Mouse (Mus musculus): Measurements from ENCODE around the gene Atp8b4. TPM values are rescaled to one million over a fixed set of nuclear protein-coding genes. Genes with fewer than 3 reads are reported as not detected.

Atp8b4 gene
- polyA plus RNA-seq, 1 experiment: 0.97 TPM

DNA sequence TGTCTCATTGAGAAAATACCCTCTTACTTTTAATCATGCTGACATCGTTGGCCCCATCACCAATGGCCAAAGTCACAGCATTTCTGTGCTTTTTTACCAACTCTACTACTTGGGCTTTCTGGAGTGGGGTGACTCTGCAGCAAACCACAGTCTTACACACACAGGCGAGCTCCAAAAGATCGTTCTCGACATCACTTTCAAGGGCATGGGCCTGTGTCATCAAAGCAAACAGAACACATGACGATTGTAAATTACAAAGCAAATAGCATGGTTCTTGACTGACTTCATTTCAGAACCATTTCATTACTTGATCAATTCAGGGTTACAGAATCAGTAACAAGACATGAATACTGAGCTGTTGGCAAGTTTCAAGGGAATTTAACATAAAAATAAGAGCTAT is 141.7 kb downstream of the Atp8b4 start:
- no peak overlapping the region for H3K27ac ChIP-seq (ENCODE audit: insufficient read depth, low read depth, low read length)
- TF ChIP-seq CTCF (conservative IDR thresholded peaks at IDR 0.05; ENCODE audit: insufficient read depth, insufficient read length, low read depth, low read length) (no peak), POLR2A (IDR thresholded peaks at IDR 0.05; ENCODE audit: low read depth, low read length) (no peak)
- H3K27me3 ChIP-seq (replicated peaks; ENCODE audit: control insufficient read depth, insufficient read depth, low read length): no peaks in the 10 kb centered on the region
- H3K36me3 ChIP-seq (ENCODE audit: control insufficient read depth, insufficient read depth, low read length): no peaks in the 10 kb centered on the region
- no peak overlapping the region for H3K4me3 ChIP-seq (ENCODE audit: insufficient read depth, low read depth, low read length)
- no peaks in the 10 kb centered on the region for H3K4me1 ChIP-seq (ENCODE audit: control insufficient read depth, insufficient read depth, low read length)
- DNase-seq: no peak
- WGBS: 90% methylated on average over 5 of the region's 5 CpGs

- Histone ChIP-seq H3K4me3 (ENCODE audit: insufficient read depth, low read depth, low read length) (no peak overlapping the region), H3K4me1 (ENCODE audit: control insufficient read depth, insufficient read depth, low read length) (no peaks in the 10 kb centered on the region), H3K36me3 (ENCODE audit: control insufficient read depth, insufficient read depth, low read length) (no peaks in the 10 kb centered on the region), H3K27me3 (replicated peaks; ENCODE audit: control insufficient read depth, insufficient read depth, low read length) (no peaks in the 10 kb centered on the region), H3K27ac (ENCODE audit: insufficient read depth, low read depth, low read length) (no peak overlapping the region)
- 98% methylated on average over 2 of the region's 2 CpGs for WGBS
- no peak for DNase-seq
- TF ChIP-seq CTCF (conservative IDR thresholded peaks at IDR 0.05; ENCODE audit: insufficient read depth, insufficient read length, low read depth, low read length) (no peak), POLR2A (IDR thresholded peaks at IDR 0.05; ENCODE audit: low read depth, low read length) (no peak)
Observed at GRCm38 (mm10) chr2:126355259-126355658, 145.2 kb downstream of the Atp8b4 start.

- H3K27me3 ChIP-seq (replicated peaks; ENCODE audit: control insufficient read depth, insufficient read depth, low read length): no peaks in the 10 kb centered on the region; the same call in 1 of the 2 replicates
- H3K4me1 ChIP-seq (ENCODE audit: control insufficient read depth, insufficient read depth, low read length): no peaks in the 10 kb centered on the region
- no peaks in the 10 kb centered on the region for H3K36me3 ChIP-seq (ENCODE audit: control insufficient read depth, insufficient read depth, low read length)
- WGBS: 53% methylated on average over 1 of the region's 1 CpGs
- no peak overlapping the region for H3K4me3 ChIP-seq (ENCODE audit: insufficient read depth, low read depth, low read length)
- no peak for TF ChIP-seq CTCF (conservative IDR thresholded peaks at IDR 0.05; ENCODE audit: insufficient read depth, insufficient read length, low read depth, low read length)
- TF ChIP-seq POLR2A (IDR thresholded peaks at IDR 0.05; ENCODE audit: low read depth, low read length): no peak
- no peak for DNase-seq
- no peak overlapping the region for H3K27ac ChIP-seq (ENCODE audit: insufficient read depth, low read depth, low read length)
Observed at GRCm38 (mm10) chr2:126351811-126352210, 148.7 kb downstream of the Atp8b4 start.

GRCm38 (mm10) chr2:126343026-126343593 is 157.4 kb downstream of the Atp8b4 start:
- DNase-seq: no peak
- no peak overlapping the region for H3K27ac ChIP-seq (ENCODE audit: insufficient read depth, low read depth, low read length)
- H3K4me3 ChIP-seq (ENCODE audit: insufficient read depth, low read depth, low read length): no peak overlapping the region
- no peaks in the 10 kb centered on the region for H3K27me3 ChIP-seq (replicated peaks; ENCODE audit: control insufficient read depth, insufficient read depth, low read length)
- WGBS: 72% methylated on average over 3 of the region's 3 CpGs
- no peaks in the 10 kb centered on the region for H3K4me1 ChIP-seq (ENCODE audit: control insufficient read depth, insufficient read depth, low read length)
- TF ChIP-seq POLR2A (IDR thresholded peaks at IDR 0.05; ENCODE audit: low read depth, low read length): no peak
- TF ChIP-seq CTCF (conservative IDR thresholded peaks at IDR 0.05; ENCODE audit: insufficient read depth, insufficient read length, low read depth, low read length): no peak
- no peaks in the 10 kb centered on the region for H3K36me3 ChIP-seq (ENCODE audit: control insufficient read depth, insufficient read depth, low read length)

DNA sequence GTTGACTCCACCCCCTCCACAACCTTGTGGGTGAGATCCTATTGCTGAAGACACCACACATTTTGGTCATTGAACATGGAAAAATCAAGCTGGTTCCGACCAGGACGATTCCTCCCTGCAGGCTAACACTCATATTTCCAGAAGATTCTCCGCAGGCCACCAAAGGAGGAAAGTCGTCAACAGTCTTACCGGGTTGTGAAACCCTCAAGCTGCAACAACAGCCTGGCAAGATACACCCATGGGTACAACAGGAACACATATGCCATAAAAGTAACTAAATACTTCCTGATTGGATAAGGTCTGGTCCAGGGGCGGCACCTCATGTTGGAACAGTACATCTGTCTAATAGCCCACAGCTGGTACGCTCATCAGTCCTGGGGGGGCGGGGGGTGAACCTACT is 159.0 kb downstream of the Atp8b4 start:
- DNase-seq: no peak
- TF ChIP-seq CTCF (conservative IDR thresholded peaks at IDR 0.05; ENCODE audit: insufficient read depth, insufficient read length, low read depth, low read length): no peak

GRCm38 (mm10) chr2:126340201-126340600 is 160.3 kb downstream of the Atp8b4 start:
- no peaks in the 10 kb centered on the region for H3K4me1 ChIP-seq (ENCODE audit: control insufficient read depth, insufficient read depth, low read length)
- no peaks in the 10 kb centered on the region for H3K36me3 ChIP-seq (ENCODE audit: control insufficient read depth, insufficient read depth, low read length)
- no peak overlapping the region for H3K4me3 ChIP-seq (ENCODE audit: insufficient read depth, low read depth, low read length)
- TF ChIP-seq POLR2A (IDR thresholded peaks at IDR 0.05; ENCODE audit: low read depth, low read length) (no peak), CTCF (conservative IDR thresholded peaks at IDR 0.05; ENCODE audit: insufficient read depth, insufficient read length, low read depth, low read length) (no peak)
- no peaks in the 10 kb centered on the region for H3K27me3 ChIP-seq (replicated peaks; ENCODE audit: control insufficient read depth, insufficient read depth, low read length)
- WGBS: 89% methylated on average over 7 of the region's 7 CpGs
- no peak for DNase-seq
- H3K27ac ChIP-seq (ENCODE audit: insufficient read depth, low read depth, low read length): no peak overlapping the region

More for the DNA sequence above, 159.0 kb downstream of the Atp8b4 start:
- Histone ChIP-seq H3K27me3 (replicated peaks; ENCODE audit: control insufficient read depth, insufficient read depth, low read length) (no peaks in the 10 kb centered on the region), H3K4me3 (ENCODE audit: insufficient read depth, low read depth, low read length) (no peak overlapping the region), H3K4me1 (ENCODE audit: control insufficient read depth, insufficient read depth, low read length) (no peaks in the 10 kb centered on the region), H3K27ac (ENCODE audit: insufficient read depth, low read depth, low read length) (no peak overlapping the region), H3K36me3 (ENCODE audit: control insufficient read depth, insufficient read depth, low read length) (no peaks in the 10 kb centered on the region)
- whole genome bisulfite sequencing: 92% methylated on average over 8 of the region's 8 CpGs

DNA sequence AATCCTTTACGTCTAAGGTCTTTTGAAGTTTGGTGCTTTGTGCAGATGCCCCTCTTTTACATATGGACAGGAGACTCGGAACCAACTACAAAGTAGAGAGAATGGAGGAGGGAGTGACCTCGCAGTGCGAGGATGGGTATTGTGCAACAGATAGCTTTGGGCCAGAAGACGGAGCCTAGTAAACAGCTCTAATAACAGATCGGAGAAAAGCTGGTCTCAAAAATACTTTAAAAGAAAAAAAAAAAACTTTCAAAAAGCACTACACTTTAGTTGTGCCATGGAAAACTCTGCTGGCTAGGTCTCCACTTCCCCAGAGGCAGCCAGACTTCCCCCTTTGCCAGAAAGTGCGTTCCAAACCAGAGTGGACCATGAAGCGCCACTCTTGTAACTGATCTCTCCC is 161.0 kb downstream of the Atp8b4 start:
- no peak for DNase-seq

More for the DNA sequence above, 161.0 kb downstream of the Atp8b4 start:
- no peaks in the 10 kb centered on the region for H3K27me3 ChIP-seq (replicated peaks; ENCODE audit: control insufficient read depth, insufficient read depth, low read length)
- H3K4me3 ChIP-seq (ENCODE audit: insufficient read depth, low read depth, low read length): no peak overlapping the region
- no peak overlapping the region for H3K27ac ChIP-seq (ENCODE audit: insufficient read depth, low read depth, low read length)
- TF ChIP-seq CTCF (conservative IDR thresholded peaks at IDR 0.05; ENCODE audit: insufficient read depth, insufficient read length, low read depth, low read length): no peak
- no peak for TF ChIP-seq POLR2A (IDR thresholded peaks at IDR 0.05; ENCODE audit: low read depth, low read length)
- no peaks in the 10 kb centered on the region for H3K36me3 ChIP-seq (ENCODE audit: control insufficient read depth, insufficient read depth, low read length)
- no peaks in the 10 kb centered on the region for H3K4me1 ChIP-seq (ENCODE audit: control insufficient read depth, insufficient read depth, low read length)
- 81% methylated on average over 8 of the region's 8 CpGs for WGBS

Data from kidney, adult 2 months (tissue).